Mouse (Mus musculus) midbrain, embryonic 14.5 days (tissue): ENCODE measurements around the gene Bmt2. TPM values are rescaled to one million over a fixed set of nuclear protein-coding genes. Genes with fewer than 3 reads are reported as not detected.
A peak's percentile ranks its signal among the peaks of the same experiment; 100 is the strongest.

Experiments
- ATAC-seq: fragments of 200-750 bp; cut with Nextera tagmentation; 2 replicates; pipeline ENCODE4 v1.8.0; 2017; ENCODE audit warnings: moderate number of reproducible peaks, moderate library complexity; ENCODE audit not compliant: low FRiP score, low TSS enrichment
- DNase-seq: peaks from one replicate; pipeline ENCODE4 v3.0.0-alpha.2; 2015
- H3K27ac ChIP-seq: fragments of 300-500 bp; sonication (generic); replicated peaks from 2 replicates; pipeline ENCODE4 v1.5.1; 2014; ENCODE audit warnings: mild to moderate bottlenecking, low read depth, low read length, moderate library complexity
- H3K27me3 ChIP-seq: fragments of 300-500 bp; sonication (generic); 2 replicates; pipeline ENCODE4 v1.6.1; 2014; ENCODE audit warnings: low read length, control low read depth, mixed read lengths; ENCODE audit not compliant: control insufficient read depth, insufficient read depth
- H3K36me3 ChIP-seq: fragments of 300-500 bp; sonication (generic); 2 replicates; pipeline ENCODE4 v1.6.1; 2014; ENCODE audit warnings: low read length, control low read depth; ENCODE audit not compliant: control insufficient read depth, insufficient read depth
- H3K4me1 ChIP-seq: fragments of 300-500 bp; sonication (generic); 2 replicates; pipeline ENCODE4 v1.6.1; 2014; ENCODE audit warnings: mild to moderate bottlenecking, antibody characterized with exemption, low read length, control low read depth; ENCODE audit not compliant: control insufficient read depth, insufficient read depth
- H3K4me2 ChIP-seq: fragments of 300-500 bp; sonication (generic); 2 replicates; pipeline ENCODE4 v1.6.1; 2014; ENCODE audit warnings: mild to moderate bottlenecking, low read length, moderate library complexity
- H3K4me3 ChIP-seq: fragments of 300-500 bp; sonication (generic); replicated peaks from 2 replicates; pipeline ENCODE4 v1.5.1; 2014; ENCODE audit warnings: low read depth, low read length
- H3K9ac ChIP-seq: fragments of 300-500 bp; sonication (generic); replicated peaks from 2 replicates; pipeline ENCODE4 v1.6.1; 2014; ENCODE audit warnings: mild to moderate bottlenecking, low read length, moderate library complexity
- H3K9me3 ChIP-seq: fragments of 300-500 bp; sonication (generic); 2 replicates; pipeline ENCODE4 v1.6.1; 2016; ENCODE audit warnings: low read length, control low read depth, mixed read lengths; ENCODE audit not compliant: control insufficient read depth
- WGBS: fragments of 180-500 bp; shearing (Covaris S2); extraction: QIAGEN DNeasy Blood & Tissue Kit; methylation state at CpG from one replicate; pipeline ENCODE4 v1.1.7; 2014; 5-methylcytosine and 5-hydroxymethylcytosine counted together
- polyA plus RNA-seq: library from polyadenylated mRNA; unstranded; fragments of >200 nt; fragmentation: Nextera tagmentation; extraction: Ambion mirVana; gene quantifications from 2 replicates; pipeline ENCODE4 v1.2.1, GENCODE M21; 2014

Bmt2 gene
- 24.9 and 26.8 TPM in 2 replicates for polyA plus RNA-seq

GRCm38 (mm10) chr6:13677818-13678282 lies at the start of gene Bmt2:
TSS of gene Bmt2 (minus strand) at chr6:13677966.
- H3K27me3 ChIP-seq, result no peaks in the 10 kb centered on the region
- H3K36me3 ChIP-seq, result no peaks in the 10 kb centered on the region
- peak; percentile 99 for ATAC-seq
- H3K27ac ChIP-seq, result peak within 1 kb of the TSS; percentile 96
- peak within 1 kb of the TSS; percentile 67 for H3K4me2 ChIP-seq
- peak within 1 kb of the TSS; percentile 91 for H3K9ac ChIP-seq
- WGBS, result under 1% methylated on average over 37 of the region's 37 CpGs
- peak; percentile 98 for DNase-seq
- peaks cover 20% of the 10 kb centered on the region for H3K4me1 ChIP-seq
- no peaks in the 10 kb centered on the region for H3K9me3 ChIP-seq
- peak within 1 kb of the TSS; percentile 64 for H3K4me3 ChIP-seq

- Histone ChIP-seq H3K27me3 (no peaks in the 10 kb centered on the region), H3K9me3 (no peaks in the 10 kb centered on the region), H3K4me2 (no peak overlapping the region), H3K4me3 (no peak overlapping the region), H3K9ac (no peak overlapping the region), H3K36me3 (no peaks in the 10 kb centered on the region), H3K27ac (no peak overlapping the region), H3K4me1 (no peaks in the 10 kb centered on the region)
- DNase-seq, result no peak
- 92% methylated on average over 3 of the region's 3 CpGs for WGBS
- no peak for ATAC-seq
Measured at GRCm38 (mm10) chr6:13722166-13722565, 44.4 kb upstream of the Bmt2 start.

- H3K4me3 ChIP-seq, result no peak overlapping the region
- H3K4me1 ChIP-seq, result no peaks in the 10 kb centered on the region
- no peak overlapping the region for H3K4me2 ChIP-seq
- no peaks in the 10 kb centered on the region for H3K27me3 ChIP-seq
- H3K9me3 ChIP-seq, result no peaks in the 10 kb centered on the region
- no peak for ATAC-seq
- H3K9ac ChIP-seq, result no peak overlapping the region
- H3K36me3 ChIP-seq, result no peaks in the 10 kb centered on the region
- no peak for DNase-seq
- 69% methylated on average over 3 of the region's 3 CpGs for WGBS
- H3K27ac ChIP-seq, result no peak overlapping the region
Measured at GRCm38 (mm10) chr6:13714867-13715266, 37.1 kb upstream of the Bmt2 start.

GRCm38 (mm10) chr6:13696882-13697281 lies 19.1 kb upstream of the Bmt2 start:
- DNase-seq, result no peak

GRCm38 (mm10) chr6:13695103-13695845 lies 17.5 kb upstream of the Bmt2 start:
- Histone ChIP-seq H3K4me1 (no peaks in the 10 kb centered on the region), H3K36me3 (no peaks in the 10 kb centered on the region), H3K4me3 (no peak overlapping the region), H3K4me2 (no peak overlapping the region), H3K9me3 (no peaks in the 10 kb centered on the region), H3K27me3 (no peaks in the 10 kb centered on the region), H3K9ac (no peak overlapping the region), H3K27ac (no peak overlapping the region)
- ATAC-seq (no peak), DNase-seq (no peak)
- 85% methylated on average over 2 of the region's 2 CpGs for WGBS

More at GRCm38 (mm10) chr6:13696882-13697281, 19.1 kb upstream of the Bmt2 start:
- H3K27me3 ChIP-seq, result no peaks in the 10 kb centered on the region
- ATAC-seq, result no peak
- no peak overlapping the region for H3K27ac ChIP-seq
- 87% methylated on average over 4 of the region's 4 CpGs for WGBS
- no peaks in the 10 kb centered on the region for H3K36me3 ChIP-seq
- H3K9me3 ChIP-seq, result no peaks in the 10 kb centered on the region
- H3K4me3 ChIP-seq, result no peak overlapping the region
- H3K9ac ChIP-seq, result no peak overlapping the region
- H3K4me1 ChIP-seq, result no peaks in the 10 kb centered on the region
- H3K4me2 ChIP-seq, result no peak overlapping the region

- Histone ChIP-seq H3K27me3 (no peaks in the 10 kb centered on the region), H3K36me3 (no peaks in the 10 kb centered on the region), H3K9ac (no peak overlapping the region), H3K4me2 (no peak overlapping the region), H3K4me3 (no peak overlapping the region), H3K9me3 (no peaks in the 10 kb centered on the region), H3K27ac (no peak overlapping the region), H3K4me1 (no peaks in the 10 kb centered on the region)
- no peak for ATAC-seq
- no peak for DNase-seq
- WGBS, result 88% methylated on average over 2 of the region's 2 CpGs
Measured at GRCm38 (mm10) chr6:13691657-13692294, 14.0 kb upstream of the Bmt2 start.

GRCm38 (mm10) chr6:13690398-13690797 lies 12.6 kb upstream of the Bmt2 start:
- H3K36me3 ChIP-seq, result no peaks in the 10 kb centered on the region

GRCm38 (mm10) chr6:13683929-13684595 lies 6.3 kb upstream of the Bmt2 start:
- DNase-seq (no peak), ATAC-seq (no peak)
- no peak overlapping the region for H3K4me2 ChIP-seq
- H3K27me3 ChIP-seq, result no peaks in the 10 kb centered on the region
- H3K9ac ChIP-seq, result no peak overlapping the region
- no peaks in the 10 kb centered on the region for H3K36me3 ChIP-seq
- no peaks in the 10 kb centered on the region for H3K9me3 ChIP-seq
- no peak overlapping the region for H3K27ac ChIP-seq
- no peak overlapping the region for H3K4me3 ChIP-seq
- H3K4me1 ChIP-seq, result no peaks in the 10 kb centered on the region
- WGBS, result 91% methylated on average over 2 of the region's 2 CpGs

More at GRCm38 (mm10) chr6:13690398-13690797, 12.6 kb upstream of the Bmt2 start:
- no peak for DNase-seq
- Histone ChIP-seq H3K4me3 (no peak overlapping the region), H3K4me2 (no peak overlapping the region), H3K4me1 (no peaks in the 10 kb centered on the region), H3K9me3 (no peaks in the 10 kb centered on the region), H3K27ac (no peak overlapping the region), H3K27me3 (no peaks in the 10 kb centered on the region), H3K9ac (no peak overlapping the region)
- ATAC-seq, result no peak
